Mouse (Mus musculus): ENCODE results near the gene Fyb2. TPM values are rescaled to one million over a fixed set of nuclear protein-coding genes. Genes with fewer than 3 reads are reported as not detected.

Gene Fyb2
- total and polyA plus RNA-seq, 3 experiments, result 0.08 to 0.10 TPM; not detected in 1

DNA sequence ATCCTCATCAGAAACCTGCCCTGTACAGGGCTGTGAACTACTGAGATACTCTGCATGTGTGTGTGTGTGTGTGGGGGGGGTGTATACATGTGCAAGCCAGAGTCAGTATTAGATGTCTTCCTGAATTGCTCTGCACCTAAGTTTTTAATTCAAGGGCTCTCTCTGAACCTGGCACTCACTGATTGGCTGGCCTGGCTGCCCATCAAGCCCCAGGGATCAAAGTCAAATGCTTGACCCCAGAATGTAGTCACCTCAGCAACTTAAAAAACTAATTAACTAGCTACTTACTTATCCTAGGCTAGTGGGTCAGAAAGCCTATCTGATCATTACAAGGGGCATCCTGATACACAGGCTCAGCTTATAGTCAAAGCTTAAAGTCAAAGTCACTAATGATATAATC lies 43.7 kb upstream of the Fyb2 start:
- Histone ChIP-seq H3K4me1 (ENCODE audit: control insufficient read depth in 1 of 2, insufficient read depth in 2 of 2, low read length in 2 of 2) (no peaks in the 10 kb centered on the region), H3K9ac (ENCODE audit: control insufficient read depth, low read depth, low read length, poor library complexity, severe bottlenecking) (no peak overlapping the region), H3K27ac (ENCODE audit: control insufficient read depth, low read depth, low read length) (no peak overlapping the region), H3K4me3 (ENCODE audit: control insufficient read depth in 1 of 2, insufficient read depth in 1 of 2, low read depth in 2 of 2, low read length in 2 of 2) (no peak overlapping the region), H3K36me3 (ENCODE audit: control insufficient read depth in 1 of 2, insufficient read depth in 2 of 2, low read length in 2 of 2) (no peaks in the 10 kb centered on the region), H3K9me3 (replicated peaks; ENCODE audit: insufficient read depth, low read length) (no peaks in the 10 kb centered on the region), H3K79me2 (ENCODE audit: control insufficient read depth, insufficient read depth, low read length, poor library complexity) (no peaks in the 10 kb centered on the region), H3K27me3 (ENCODE audit: control insufficient read depth in 1 of 2, insufficient read depth in 2 of 2, low read length in 2 of 2) (no peaks in the 10 kb centered on the region)
- no peak for DNase-seq (ENCODE audit: low read depth, low spot score)
- TF ChIP-seq CHD1 (IDR thresholded peaks at IDR 0.05; ENCODE audit: low read depth, low read length) (no peak), ZKSCAN1 (IDR thresholded peaks at IDR 0.05; ENCODE audit: low read depth, low read length) (no peak), GABPA (IDR thresholded peaks at IDR 0.05; ENCODE audit: low read depth, low read length) (no peak), CHD2 (IDR thresholded peaks at IDR 0.05; ENCODE audit: low read length) (no peak), MYB (IDR thresholded peaks at IDR 0.05; ENCODE audit: low read depth, low read length) (no peak), CTCF (IDR thresholded peaks at IDR 0.05 in 2 of 3, conservative IDR thresholded peaks at IDR 0.05 in 1 of 3; ENCODE audit: control insufficient read depth in 1 of 3, insufficient read depth in 1 of 3, low read depth in 2 of 3, low read length in 3 of 3, poor library complexity in 1 of 3, severe bottlenecking in 1 of 3) (no peak), POLR2AphosphoS2 (IDR thresholded peaks at IDR 0.05; ENCODE audit: low read length) (no peak)

DNA sequence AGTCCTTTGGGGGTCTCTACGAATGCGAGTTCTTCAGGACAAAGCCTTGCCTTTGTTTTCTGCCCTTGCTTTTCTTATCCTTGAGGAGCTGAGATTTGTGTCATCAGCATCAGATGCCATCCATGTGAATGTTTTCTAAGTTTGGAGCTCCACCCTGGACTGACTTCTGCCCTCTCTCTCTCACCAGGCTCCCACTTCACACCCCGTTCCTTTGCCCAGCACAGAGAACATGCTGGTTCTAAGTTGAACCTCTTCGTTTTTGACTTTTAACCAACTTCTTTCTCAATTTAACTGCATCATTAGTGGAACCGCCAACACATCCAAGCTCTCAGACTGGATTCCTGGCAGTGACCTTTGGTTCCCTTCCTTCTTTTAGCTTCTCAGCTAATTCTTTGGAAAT lies 43.1 kb upstream of the Fyb2 start:
- no peaks in the 10 kb centered on the region for H3K9me3 ChIP-seq (replicated peaks; ENCODE audit: insufficient read depth, low read length)
- H3K79me2 ChIP-seq (ENCODE audit: control insufficient read depth, insufficient read depth, low read length, poor library complexity), result no peaks in the 10 kb centered on the region
- TF ChIP-seq USF2 (IDR thresholded peaks at IDR 0.05; ENCODE audit: borderline replicate concordance in 1 of 2, insufficient read depth in 1 of 2, low read depth in 1 of 2, low read length in 2 of 2), result no peak
- H3K27me3 ChIP-seq (ENCODE audit: control insufficient read depth in 1 of 2, insufficient read depth in 2 of 2, low read length in 2 of 2), result no peaks in the 10 kb centered on the region
- DNase-seq (ENCODE audit: low read depth, low spot score), result no peak
- H3K36me3 ChIP-seq (ENCODE audit: control insufficient read depth in 1 of 2, insufficient read depth in 2 of 2, low read length in 2 of 2), result no peaks in the 10 kb centered on the region
- no peak overlapping the region for H3K27ac ChIP-seq (ENCODE audit: control insufficient read depth, low read depth, low read length)
- no peak overlapping the region for H3K4me3 ChIP-seq (ENCODE audit: control insufficient read depth in 1 of 2, insufficient read depth in 1 of 2, low read depth in 2 of 2, low read length in 2 of 2)
- H3K9ac ChIP-seq (ENCODE audit: control insufficient read depth, low read depth, low read length, poor library complexity, severe bottlenecking), result no peak overlapping the region
- H3K4me1 ChIP-seq (ENCODE audit: control insufficient read depth in 1 of 2, insufficient read depth in 2 of 2, low read length in 2 of 2), result no peaks in the 10 kb centered on the region

DNA sequence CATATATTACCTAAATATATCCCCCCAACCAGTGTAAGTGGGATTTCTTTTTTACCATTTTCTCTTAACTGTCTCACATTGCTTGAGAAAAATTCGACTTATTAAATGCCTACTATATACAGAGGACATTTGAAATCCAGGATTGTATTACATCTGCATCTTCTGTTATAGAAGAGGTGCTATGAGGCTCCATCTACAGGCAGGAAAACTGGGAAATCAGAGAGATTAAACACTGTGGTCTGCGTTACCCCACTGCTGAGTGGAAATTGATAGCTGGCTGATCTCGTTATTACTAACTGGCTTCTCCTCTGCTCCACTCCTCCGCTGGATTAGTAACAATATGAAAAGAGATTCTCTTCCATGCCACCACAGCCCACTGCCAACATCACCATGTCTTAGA lies 37.4 kb upstream of the Fyb2 start:
- Histone ChIP-seq H3K27me3 (ENCODE audit: control insufficient read depth in 1 of 2, insufficient read depth in 2 of 2, low read length in 2 of 2) (no peaks in the 10 kb centered on the region), H3K4me1 (ENCODE audit: control insufficient read depth in 1 of 2, insufficient read depth in 2 of 2, low read length in 2 of 2) (no peaks in the 10 kb centered on the region), H3K79me2 (ENCODE audit: control insufficient read depth, insufficient read depth, low read length, poor library complexity) (no peaks in the 10 kb centered on the region), H3K4me3 (ENCODE audit: control insufficient read depth in 1 of 2, insufficient read depth in 1 of 2, low read depth in 2 of 2, low read length in 2 of 2) (no peak overlapping the region), H3K9ac (ENCODE audit: control insufficient read depth, low read depth, low read length, poor library complexity, severe bottlenecking) (no peak overlapping the region), H3K27ac (ENCODE audit: control insufficient read depth, low read depth, low read length) (no peak overlapping the region), H3K36me3 (ENCODE audit: control insufficient read depth in 1 of 2, insufficient read depth in 2 of 2, low read length in 2 of 2) (no peaks in the 10 kb centered on the region), H3K9me3 (replicated peaks; ENCODE audit: insufficient read depth, low read length) (no peaks in the 10 kb centered on the region)
- no peak for TF ChIP-seq E2F4 (IDR thresholded peaks at IDR 0.05; ENCODE audit: borderline replicate concordance, low read depth, low read length)
- no peak for TF ChIP-seq TCF12 (IDR thresholded peaks at IDR 0.05; ENCODE audit: low read depth, low read length)
- no peak for TF ChIP-seq ETS1 (IDR thresholded peaks at IDR 0.05; ENCODE audit: low read depth, low read length)
- TF ChIP-seq NELFE (IDR thresholded peaks at IDR 0.05; ENCODE audit: low read depth, low read length), result no peak
- no peak for TF ChIP-seq POLR2AphosphoS5 (IDR thresholded peaks at IDR 0.05; ENCODE audit: borderline replicate concordance, low read depth, low read length)
- no peak for TF ChIP-seq ZKSCAN1 (IDR thresholded peaks at IDR 0.05; ENCODE audit: low read depth, low read length)
- no peak for TF ChIP-seq CHD2 (IDR thresholded peaks at IDR 0.05; ENCODE audit: low read length)
- no peak for TF ChIP-seq MEF2A (IDR thresholded peaks at IDR 0.05; ENCODE audit: extremely low read depth, insufficient replicate concordance, low read depth, low read length, poor library complexity, severe bottlenecking)
- no peak for TF ChIP-seq USF2 (IDR thresholded peaks at IDR 0.05; ENCODE audit: borderline replicate concordance in 1 of 2, insufficient read depth in 1 of 2, low read depth in 1 of 2, low read length in 2 of 2)
- TF ChIP-seq NRF1 (IDR thresholded peaks at IDR 0.05; ENCODE audit: insufficient read depth, low read depth, low read length, poor library complexity, severe bottlenecking), result no peak
- no peak for TF ChIP-seq POLR2A (IDR thresholded peaks at IDR 0.05; ENCODE audit: control insufficient read depth in 1 of 2, insufficient read depth in 1 of 2, low read depth in 1 of 2, low read length in 2 of 2, poor library complexity in 1 of 2)
- no peak for TF ChIP-seq ZMIZ1 (IDR thresholded peaks at IDR 0.05; ENCODE audit: low read depth, low read length)
- no peak for TF ChIP-seq MAZ (IDR thresholded peaks at IDR 0.05; ENCODE audit: low read depth, low read length)
- no peak for TF ChIP-seq BHLHE40 (IDR thresholded peaks at IDR 0.05; ENCODE audit: borderline replicate concordance, low read depth, low read length)
- no peak for TF ChIP-seq RCOR1 (IDR thresholded peaks at IDR 0.05; ENCODE audit: low read depth, low read length)
- no peak for TF ChIP-seq ELF1 (IDR thresholded peaks at IDR 0.05; ENCODE audit: low read depth, low read length)
- TF ChIP-seq TBP (IDR thresholded peaks at IDR 0.05; ENCODE audit: low read depth, low read length), result no peak
- no peak for DNase-seq (ENCODE audit: low read depth, low spot score)
